Mouse (Mus musculus) neural tube, embryonic 14.5 days (tissue): ENCODE measurements around the gene Mrpl53. TPM values are rescaled to one million over a fixed set of nuclear protein-coding genes. Genes with fewer than 3 reads are reported as not detected.
A peak's percentile ranks its signal among the peaks of the same experiment; 100 is the strongest.

Experiments
- ATAC-seq: fragments of 200-750 bp; cut with Nextera tagmentation; 2 replicates; pipeline ENCODE4 v1.8.0; 2017; ENCODE audit warnings: low read depth, mild to moderate bottlenecking, moderate TSS enrichment, moderate library complexity
- H3K27ac ChIP-seq: fragments of 300-500 bp; sonication (generic); 2 replicates; pipeline ENCODE4 v1.5.1; 2014; ENCODE audit warnings: low read depth, mild to moderate bottlenecking, control low read depth, low read length, moderate library complexity, mixed read lengths
- H3K27me3 ChIP-seq: fragments of 300-500 bp; sonication (generic); 2 replicates; pipeline ENCODE4 v1.6.1; 2014; ENCODE audit warnings: low read length; ENCODE audit not compliant: control insufficient read depth, insufficient read depth
- H3K36me3 ChIP-seq: fragments of 300-500 bp; sonication (generic); 2 replicates; pipeline ENCODE4 v1.6.1; 2014; ENCODE audit warnings: low read length, mixed read lengths; ENCODE audit not compliant: control insufficient read depth, insufficient read depth
- H3K4me1 ChIP-seq: fragments of 300-500 bp; sonication (generic); 2 replicates; pipeline ENCODE4 v1.6.1; 2014; ENCODE audit warnings: low read length; ENCODE audit not compliant: control insufficient read depth, insufficient read depth
- H3K4me2 ChIP-seq: fragments of 300-500 bp; sonication (generic); 2 replicates; pipeline ENCODE4 v1.6.1; 2014; ENCODE audit warnings: mild to moderate bottlenecking, low read depth, low read length, control low read depth
- H3K4me3 ChIP-seq: fragments of 300-500 bp; sonication (generic); 2 replicates; pipeline ENCODE4 v1.5.1; 2014; ENCODE audit warnings: low read depth, low read length, control low read depth, mixed read lengths
- H3K9ac ChIP-seq: fragments of 300-500 bp; sonication (generic); replicated peaks from 2 replicates; pipeline ENCODE4 v1.6.1; 2014; ENCODE audit warnings: low read depth, mild to moderate bottlenecking, control low read depth, low read length, mixed read lengths
- H3K9me3 ChIP-seq: fragments of 300-500 bp; sonication (generic); 2 replicates; pipeline ENCODE4 v1.6.1; 2016; ENCODE audit warnings: low read length; ENCODE audit not compliant: control insufficient read depth
- WGBS: fragments of 180-500 bp; shearing (Covaris S2); extraction: QIAGEN DNeasy Blood & Tissue Kit; methylation state at CpG from one replicate; pipeline ENCODE4 v1.1.7; 2014; 5-methylcytosine and 5-hydroxymethylcytosine counted together
- polyA plus RNA-seq: library from polyadenylated mRNA; unstranded; fragments of >200 nt; fragmentation: Nextera tagmentation; extraction: Ambion mirVana; gene quantifications from 2 replicates; pipeline ENCODE4 v1.2.1, GENCODE M21; 2014

Gene Mrpl53
- polyA plus RNA-seq, 1 experiment from 2014 or later, result 118 TPM

- Histone ChIP-seq H3K9me3 (no peaks in the 10 kb centered on the region), H3K27me3 (peaks cover 47% of the 10 kb centered on the region), H3K4me3 (peak overlapping the region; percentile 7; the same call in 1 of the 2 replicates), H3K9ac (no peak overlapping the region), H3K27ac (no peak overlapping the region), H3K4me1 (no peaks in the 10 kb centered on the region), H3K36me3 (no peaks in the 10 kb centered on the region), H3K4me2 (peak overlapping the region; percentile 22; the same call in 1 of the 2 replicates)
- 2% methylated on average over 47 of the region's 47 CpGs for WGBS
- ATAC-seq, result no peak
Measured at GRCm38 (mm10) chr6:83087205-83087925, 21.5 kb upstream of the Mrpl53 start.

GRCm38 (mm10) chr6:83087926-83088260 lies 20.9 kb upstream of the Mrpl53 start:
- Histone ChIP-seq H3K4me1 (no peaks in the 10 kb centered on the region), H3K4me2 (peak overlapping the region; percentile 22; the same call in 1 of the 2 replicates)

GRCm38 (mm10) chr6:83092416-83093127 lies 16.3 kb upstream of the Mrpl53 start:
- Histone ChIP-seq H3K4me1 (no peaks in the 10 kb centered on the region), H3K9me3 (no peaks in the 10 kb centered on the region), H3K27ac (no peak overlapping the region), H3K27me3 (peaks cover 19% of the 10 kb centered on the region), H3K9ac (no peak overlapping the region), H3K4me3 (no peak overlapping the region), H3K36me3 (no peaks in the 10 kb centered on the region), H3K4me2 (no peak overlapping the region)
- 41% methylated on average over 6 of the region's 6 CpGs for WGBS
- ATAC-seq, result no peak

More at GRCm38 (mm10) chr6:83087926-83088260, 20.9 kb upstream of the Mrpl53 start:
- H3K27ac ChIP-seq, result no peak overlapping the region
- WGBS, result 8% methylated on average over 9 of the region's 9 CpGs
- H3K36me3 ChIP-seq, result no peaks in the 10 kb centered on the region
- no peak overlapping the region for H3K9ac ChIP-seq
- H3K9me3 ChIP-seq, result no peaks in the 10 kb centered on the region
- H3K4me3 ChIP-seq, result peak overlapping the region; percentile 7; the same call in 1 of the 2 replicates
- H3K27me3 ChIP-seq, result peaks cover 47% of the 10 kb centered on the region
- ATAC-seq, result no peak

- H3K9me3 ChIP-seq, result no peaks in the 10 kb centered on the region
- no peak overlapping the region for H3K4me2 ChIP-seq
- ATAC-seq, result no peak
- no peaks in the 10 kb centered on the region for H3K27me3 ChIP-seq
- H3K4me1 ChIP-seq, result no peaks in the 10 kb centered on the region; the same call in 1 of the 2 replicates
- H3K4me3 ChIP-seq, result no peak overlapping the region
- no peak overlapping the region for H3K27ac ChIP-seq
- WGBS, result 47% methylated on average over 6 of the region's 6 CpGs
- no peaks in the 10 kb centered on the region for H3K36me3 ChIP-seq
- no peak overlapping the region for H3K9ac ChIP-seq
Measured at GRCm38 (mm10) chr6:83095968-83096367, 12.9 kb upstream of the Mrpl53 start.

GRCm38 (mm10) chr6:83098411-83098810 lies 10.4 kb upstream of the Mrpl53 start:
- H3K27me3 ChIP-seq, result peaks cover 3% of the 10 kb centered on the region; the same call in 1 of the 2 replicates
- H3K4me1 ChIP-seq, result peaks cover 16% of the 10 kb centered on the region
- WGBS, result 63% methylated on average over 2 of the region's 2 CpGs
- H3K9me3 ChIP-seq, result no peaks in the 10 kb centered on the region
- H3K4me3 ChIP-seq, result no peak overlapping the region
- no peak for ATAC-seq
- H3K36me3 ChIP-seq, result no peaks in the 10 kb centered on the region
- no peak overlapping the region for H3K27ac ChIP-seq
- no peak overlapping the region for H3K4me2 ChIP-seq
- no peak overlapping the region for H3K9ac ChIP-seq

GRCm38 (mm10) chr6:83101316-83101687 lies 7.5 kb upstream of the Mrpl53 start, which contains the start of the genes Ccdc142 and Gm42688:
TSS of gene Ccdc142 (plus strand) at chr6:83101601.
TSS of gene Gm42688 (plus strand) at chr6:83101617.
- Histone ChIP-seq H3K27ac (peak within 1 kb of the TSS; percentile 76), H3K4me3 (peak within 1 kb of the TSS; percentile 53), H3K36me3 (no peaks in the 10 kb centered on the region), H3K9me3 (no peaks in the 10 kb centered on the region), H3K4me1 (peaks cover 16% of the 10 kb centered on the region), H3K27me3 (peaks cover 3% of the 10 kb centered on the region; the same call in 1 of the 2 replicates), H3K9ac (peak within 1 kb of the TSS; percentile 78), H3K4me2 (peak within 1 kb of the TSS; percentile 74)
- WGBS, result under 1% methylated on average over 25 of the region's 25 CpGs
- peak; percentile 91 for ATAC-seq

- Histone ChIP-seq H3K9ac (peak overlapping the region; percentile 78), H3K4me1 (peaks cover 16% of the 10 kb centered on the region), H3K27me3 (peaks cover 3% of the 10 kb centered on the region; the same call in 1 of the 2 replicates), H3K4me2 (peak overlapping the region; percentile 74), H3K4me3 (peak overlapping the region; percentile 53), H3K36me3 (no peaks in the 10 kb centered on the region), H3K9me3 (no peaks in the 10 kb centered on the region), H3K27ac (peak overlapping the region; percentile 76)
- peak; percentile 82 for ATAC-seq
- WGBS, result under 1% methylated on average over 65 of the region's 74 CpGs
Measured at GRCm38 (mm10) chr6:83101688-83102556, 6.9 kb upstream of the Mrpl53 start.

GRCm38 (mm10) chr6:83103130-83103650 lies 5.7 kb upstream of the Mrpl53 start:
- WGBS, result 48% methylated on average over 11 of the region's 11 CpGs
- H3K9me3 ChIP-seq, result no peaks in the 10 kb centered on the region
- no peak for ATAC-seq
- peak overlapping the region; percentile 74 for H3K4me2 ChIP-seq
- H3K4me1 ChIP-seq, result peaks cover 19% of the 10 kb centered on the region
- H3K9ac ChIP-seq, result 0 out of 2 replicates have a peak overlapping the region, but pooled peaks have one; percentile 28
- no peak overlapping the region for H3K27ac ChIP-seq
- no peaks in the 10 kb centered on the region for H3K36me3 ChIP-seq
- H3K4me3 ChIP-seq, result peak overlapping the region; percentile 53; the same call in 1 of the 2 replicates
- H3K27me3 ChIP-seq, result peaks cover 3% of the 10 kb centered on the region; the same call in 1 of the 2 replicates
